ENCODE assay signal across 8 mouse cellular contexts in genomic region chr14:101839771-101840731, GRCm38 (mm10).
A peak's percentile ranks its signal among the peaks of the same experiment; 100 is the strongest.
DNase-seq lines count a peak whose midpoint lies in the region; ATAC-seq lines count a peak whose summit lies in the region.

No protein-coding gene starts in this region.

- H3K36me3 ChIP-seq in intestine, embryonic 14.5 days (ENCODE audit: control insufficient read depth, insufficient read depth, low read length) = no peaks in the 10 kb centered on the region
- no peaks in the 10 kb centered on the region for H3K36me3 ChIP-seq in hindbrain, embryonic 14.5 days (replicated peaks; ENCODE audit: control insufficient read depth, insufficient read depth)

- H3K9me3 ChIP-seq in intestine, embryonic 14.5 days (ENCODE audit: control insufficient read depth, low read length) = no peaks in the 10 kb centered on the region
- H3K9me3 ChIP-seq in hindbrain, embryonic 14.5 days (ENCODE audit: control insufficient read depth, low read length) = no peaks in the 10 kb centered on the region

- H3K4me1 ChIP-seq in intestine, embryonic 14.5 days (replicated peaks; ENCODE audit: control insufficient read depth, insufficient read depth, low read length) = no peaks in the 10 kb centered on the region
- H3K4me1 ChIP-seq in hindbrain, embryonic 14.5 days (replicated peaks; ENCODE audit: control insufficient read depth, insufficient read depth, low read length) = no peaks in the 10 kb centered on the region

- H3K4me3 ChIP-seq in intestine, embryonic 14.5 days (ENCODE audit: low read depth, low read length) = peak overlapping the region; percentile 11; the same call in 1 of the 2 replicates
- no peak overlapping the region for H3K4me3 ChIP-seq in hindbrain, embryonic 14.5 days (replicated peaks; ENCODE audit: low read length)

- no peaks in the 10 kb centered on the region for H3K27me3 ChIP-seq in intestine, embryonic 14.5 days (replicated peaks; ENCODE audit: control insufficient read depth, insufficient read depth, low read length)
- no peaks in the 10 kb centered on the region for H3K27me3 ChIP-seq in hindbrain, embryonic 14.5 days (ENCODE audit: control insufficient read depth, insufficient read depth, low read length)

- peak; percentile 45 for DNase-seq in urinary bladder, adult 2 months (ENCODE audit: low spot score)
- DNase-seq in urinary bladder, postnatal 10 days (ENCODE audit: low spot score) = no peak
- DNase-seq in intestine, embryonic 14.5 days (ENCODE audit: low spot score) = peak; percentile 70
- DNase-seq in left cerebral cortex, adult 18-20 months (ENCODE audit: low spot score in 2 of 2) = peak; percentile 43 to 66
- DNase-seq in lung, postnatal 25 days (ENCODE audit: low spot score) = peak; percentile 83
- no peak for DNase-seq in hindbrain, embryonic 14.5 days (ENCODE audit: low spot score)

- 55% methylated on average over 24 of the region's 24 CpGs for WGBS in intestine, embryonic 14.5 days
- 81% methylated on average over 24 of the region's 24 CpGs for WGBS in hindbrain, embryonic 14.5 days

- ATAC-seq in intestine, embryonic 14.5 days (replicated peaks; ENCODE audit: low FRiP score, low TSS enrichment, low read depth) = peak; percentile 94
- ATAC-seq in megakaryocyte, adult 5-6 weeks (ENCODE audit: poor library complexity, severe bottlenecking) = no peak
- ATAC-seq in hindbrain, embryonic 14.5 days (ENCODE audit: low FRiP score) = no peak
- ATAC-seq in inflammation-experienced regulatory T-cells, adult 6 months = no peak

- H3K9ac ChIP-seq in intestine, embryonic 14.5 days (ENCODE audit: low read length) = no peak overlapping the region; the same call in 1 of the 2 replicates
- H3K9ac ChIP-seq in hindbrain, embryonic 14.5 days = no peak overlapping the region

- peak overlapping the region; percentile 30 for H3K4me2 ChIP-seq in intestine, embryonic 14.5 days (ENCODE audit: low read length)
- no peak overlapping the region for H3K4me2 ChIP-seq in hindbrain, embryonic 14.5 days (replicated peaks)

- peak overlapping the region; percentile 63 for H3K27ac ChIP-seq in intestine, embryonic 14.5 days (ENCODE audit: low read depth)
- H3K27ac ChIP-seq in hindbrain, embryonic 14.5 days = no peak overlapping the region

Comparison
In these comparisons a context has a peak if more than half of its experiments do, and no peak if none do; other contexts are left out.
1. DNase-seq: peak in urinary bladder, adult 2 months (single experiment), intestine, embryonic 14.5 days (single experiment), left cerebral cortex, adult 18-20 months (2 of 2) and lung, postnatal 25 days (single experiment); none in urinary bladder, postnatal 10 days (single experiment) and hindbrain, embryonic 14.5 days (single experiment).